Mouse (Mus musculus) liver, adult 2 months (tissue): ENCODE results near the gene Clta. TPM values are rescaled to one million over a fixed set of nuclear protein-coding genes. Genes with fewer than 3 reads are reported as not detected.

Source experiments
- DNase-seq: peaks from one replicate; pipeline ENCODE4 v3.0.0-alpha.2; 2011; ENCODE audit warnings: low read depth, low spot score; ENCODE audit errors: extremely low read depth
- H3K27ac ChIP-seq: fragments of 200-500 bp; replicated peaks from 2 replicates; pipeline ENCODE4 v1.5.1; 2012; ENCODE audit warnings: low read depth, mild to moderate bottlenecking, control low read depth, inconsistent platforms, low read length; ENCODE audit not compliant: insufficient read depth
- H3K27me3 ChIP-seq: fragments of 200-500 bp; 2 replicates; pipeline ENCODE4 v1.6.1; 2012; ENCODE audit warnings: mild to moderate bottlenecking, moderate library complexity, low read length, inconsistent platforms; ENCODE audit not compliant: control insufficient read depth, insufficient read depth
- H3K36me3 ChIP-seq: fragments of 200-500 bp; 2 replicates; pipeline ENCODE4 v1.6.1; 2012; ENCODE audit warnings: low read length, inconsistent platforms; ENCODE audit not compliant: control insufficient read depth, insufficient read depth
- H3K4me1 ChIP-seq: fragments of 200-500 bp; 2 replicates; pipeline ENCODE4 v1.6.1; 2011; ENCODE audit warnings: low read length; ENCODE audit not compliant: control insufficient read depth, insufficient read depth
- H3K4me3 ChIP-seq: fragments of 200-500 bp; 2 replicates; pipeline ENCODE4 v1.5.1; 2011; ENCODE audit warnings: low read depth, mild to moderate bottlenecking, control low read depth, low read length, moderate library complexity; ENCODE audit not compliant: insufficient read depth
- H3K79me2 ChIP-seq: fragments of 200-500 bp; 2 replicates; pipeline ENCODE4 v1.6.1; 2012; ENCODE audit warnings: inconsistent platforms, mild to moderate bottlenecking, low read length, moderate library complexity; ENCODE audit not compliant: control insufficient read depth, insufficient read depth
- H3K9ac ChIP-seq: fragments of 200-500 bp; 2 replicates; pipeline ENCODE4 v1.6.1; 2012; ENCODE audit warnings: low read depth, mild to moderate bottlenecking, control low read depth, inconsistent platforms, low read length
- CTCF ChIP-seq: fragments of 200-500 bp; IDR thresholded peaks from 2 replicates; pipeline ENCODE4 v1.5.1; 2011; ENCODE audit warnings: low read depth, low read length, control low read depth
- POLR2A ChIP-seq: fragments of 200-500 bp; IDR thresholded peaks from 2 replicates; pipeline ENCODE4 v1.6.1; 2011; ENCODE audit warnings: low read length, control low read depth; ENCODE audit not compliant: insufficient read depth; ENCODE audit errors: extremely low read depth
- WGBS: fragments of 180-500 bp; shearing (Covaris S2); methylation state at CpG from one replicate; pipeline ENCODE4 v1.1.7; 2018; 5-methylcytosine and 5-hydroxymethylcytosine counted together
- polyA plus RNA-seq: library from polyadenylated mRNA; depleted of rRNA; stranded (reverse); fragments of >200 nt; gene quantifications from 2 replicates; pipeline ENCODE4 v1.2.3, GENCODE M21; 2012; rRNA removed
- total RNA-seq: library from RNA; depleted of rRNA; stranded (reverse); fragments of >200 nt; gene quantifications from 2 replicates; pipeline ENCODE4 v1.2.3, GENCODE M21; 2014; rRNA removed

Clta gene
- total and polyA plus RNA-seq, 2 experiments: 116 to 191 TPM

GRCm38 (mm10) chr4:44072146-44072872, 68.1 kb downstream of the Clta start:
- H3K27ac ChIP-seq: peak overlapping the region; percentile 95
- WGBS: under 1% methylated on average over 66 of the region's 70 CpGs
- peak overlapping the region; percentile 93 for H3K9ac ChIP-seq
- peak overlapping the region; percentile 71 for H3K4me3 ChIP-seq
- TF ChIP-seq CTCF (no peak), POLR2A (peak; percentile 52; the same call in 1 of the 2 replicates)
- H3K27me3 ChIP-seq: no peaks in the 10 kb centered on the region
- peak; percentile 89 for DNase-seq
- H3K36me3 ChIP-seq: no peaks in the 10 kb centered on the region
- H3K4me1 ChIP-seq: peaks cover 12% of the 10 kb centered on the region
- H3K79me2 ChIP-seq: peaks cover 3% of the 10 kb centered on the region; the same call in 1 of the 2 replicates

DNA sequence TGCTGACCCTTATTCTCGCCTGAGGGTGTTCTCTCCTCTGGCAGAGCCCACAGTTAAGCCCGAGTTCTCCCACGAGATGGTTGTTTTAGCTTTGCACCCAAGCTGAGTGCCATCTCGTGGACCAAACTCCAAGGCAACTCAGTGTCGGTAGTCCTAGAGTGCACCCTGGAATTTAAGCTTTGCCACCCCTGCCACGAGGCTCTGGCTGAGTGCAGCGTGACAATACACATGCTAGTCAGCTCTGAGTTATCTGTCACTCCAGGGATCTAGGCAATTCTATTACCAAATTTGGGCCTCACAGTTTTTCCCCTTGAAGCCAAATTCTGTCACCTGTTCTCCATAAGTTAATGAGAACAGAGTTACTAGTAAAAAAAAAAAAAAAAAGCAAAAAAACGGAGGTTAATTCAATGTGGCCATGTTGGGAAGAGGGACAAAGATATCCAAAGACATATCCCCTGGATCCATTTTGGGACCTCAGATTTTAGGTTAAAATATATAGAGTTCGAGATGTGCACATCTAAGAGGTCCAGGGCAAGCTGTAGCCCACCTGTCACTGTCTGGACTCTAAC, 68.7 kb downstream of the Clta start:
- DNase-seq: no peak
- Histone ChIP-seq H3K27me3 (no peaks in the 10 kb centered on the region), H3K79me2 (peaks cover 2% of the 10 kb centered on the region; the same call in 1 of the 2 replicates), H3K4me1 (peaks cover 8% of the 10 kb centered on the region), H3K36me3 (no peaks in the 10 kb centered on the region), H3K9ac (peak overlapping the region; percentile 67), H3K27ac (peak overlapping the region; percentile 87), H3K4me3 (peak overlapping the region; percentile 71)
- 11% methylated on average over 9 of the region's 9 CpGs for WGBS
- TF ChIP-seq CTCF: 0 out of 2 replicates have a peak, but pooled peaks have one; percentile 11
- TF ChIP-seq POLR2A: 0 out of 2 replicates have a peak, but pooled peaks have one; percentile 2

DNA sequence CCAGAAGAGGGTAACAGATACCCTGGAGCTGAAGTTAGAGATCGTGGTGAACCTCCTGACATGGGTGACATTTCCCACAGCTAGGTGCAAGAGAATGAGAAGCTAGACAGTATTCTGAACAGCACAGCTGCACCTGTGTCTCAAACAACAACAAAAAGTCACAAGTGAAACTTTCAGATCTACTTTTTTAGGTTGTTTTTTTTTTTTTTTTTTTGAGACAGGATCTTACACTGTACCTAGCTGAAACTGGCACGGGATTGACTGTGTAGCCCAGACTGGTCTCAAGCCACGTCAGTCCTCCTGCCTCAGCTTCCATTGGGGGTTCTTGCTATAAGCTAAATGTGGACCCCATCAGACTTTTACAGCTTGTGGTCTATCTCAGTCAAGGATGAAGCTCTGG, 69.5 kb downstream of the Clta start:
- Histone ChIP-seq H3K79me2 (no peaks in the 10 kb centered on the region), H3K36me3 (no peaks in the 10 kb centered on the region), H3K27ac (no peak overlapping the region), H3K27me3 (no peaks in the 10 kb centered on the region), H3K4me3 (no peak overlapping the region), H3K4me1 (peaks cover 5% of the 10 kb centered on the region; the same call in 1 of the 2 replicates), H3K9ac (no peak overlapping the region)
- WGBS: 52% methylated on average over 3 of the region's 3 CpGs
- TF ChIP-seq POLR2A (no peak), CTCF (no peak)
- DNase-seq: peak; percentile 38

- 83% methylated on average over 4 of the region's 4 CpGs for WGBS
- DNase-seq: no peak
- no peaks in the 10 kb centered on the region for H3K36me3 ChIP-seq
Measured at GRCm38 (mm10) chr4:44074422-44074821, 70.2 kb downstream of the Clta start.

DNA sequence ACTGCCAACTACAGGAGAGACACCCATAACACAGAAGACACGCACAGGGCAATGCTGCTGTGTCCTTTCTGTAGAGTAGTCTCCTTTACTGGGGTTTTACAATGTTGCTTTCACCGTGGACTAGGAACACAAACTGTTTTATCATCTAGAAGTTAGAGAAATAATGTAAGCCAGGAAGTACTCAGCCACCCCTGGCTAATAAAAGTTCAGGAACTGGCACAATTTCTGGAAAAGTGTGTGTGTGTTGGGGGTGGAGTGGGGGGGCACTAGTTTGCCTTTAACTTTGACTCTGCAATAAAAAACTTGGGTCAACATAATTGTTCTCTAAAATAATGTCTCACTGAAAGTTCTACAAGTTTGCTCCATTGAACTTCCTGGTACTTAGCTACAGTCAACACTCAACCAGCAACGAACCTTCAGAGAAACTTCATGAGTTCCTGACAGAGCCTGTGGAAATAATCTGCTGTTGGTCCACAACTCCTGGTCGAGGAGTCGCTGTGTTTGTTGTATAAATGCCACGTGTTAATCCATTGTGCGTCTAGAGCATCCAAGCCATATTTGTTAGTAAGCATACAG, 74.2 kb downstream of the Clta start:
- DNase-seq: no peak
- Histone ChIP-seq H3K27ac (no peak overlapping the region), H3K9ac (no peak overlapping the region), H3K4me1 (peaks cover 2% of the 10 kb centered on the region; the same call in 1 of the 2 replicates), H3K36me3 (no peaks in the 10 kb centered on the region), H3K4me3 (no peak overlapping the region), H3K27me3 (no peaks in the 10 kb centered on the region), H3K79me2 (no peaks in the 10 kb centered on the region)
- TF ChIP-seq POLR2A (no peak), CTCF (no peak)
- 82% methylated on average over 7 of the region's 7 CpGs for WGBS

More at GRCm38 (mm10) chr4:44074422-44074821, 70.2 kb downstream of the Clta start:
- H3K27ac ChIP-seq: no peak overlapping the region
- no peak for TF ChIP-seq CTCF
- H3K4me3 ChIP-seq: no peak overlapping the region
- H3K79me2 ChIP-seq: no peaks in the 10 kb centered on the region
- no peaks in the 10 kb centered on the region for H3K27me3 ChIP-seq
- H3K9ac ChIP-seq: no peak overlapping the region
- peaks cover 5% of the 10 kb centered on the region; the same call in 1 of the 2 replicates for H3K4me1 ChIP-seq

Other genes starting within 250 kb of the Clta start
- not detected in 2 replicates for gene Olfr159, start 233.4 kb upstream of the Clta start, total RNA-seq
- not detected in 2 replicates for gene Olfr159, start 233.4 kb upstream of the Clta start, polyA plus RNA-seq
- not detected in 2 replicates for gene Olfr156, start 180.6 kb upstream of the Clta start, total RNA-seq
- gene Olfr156, start 180.6 kb upstream of the Clta start, polyA plus RNA-seq: not detected in 2 replicates
- not detected in 2 replicates for gene Olfr157, start 164.3 kb upstream of the Clta start, total RNA-seq
- not detected in 2 replicates for gene Olfr157, start 164.3 kb upstream of the Clta start, polyA plus RNA-seq
- not detected in 2 replicates for gene Olfr155, start 152.9 kb upstream of the Clta start, total RNA-seq
- not detected in 2 replicates for gene Olfr155, start 152.9 kb upstream of the Clta start, polyA plus RNA-seq
- 1.9 and 2.2 TPM in 2 replicates for gene Reck, start 128.9 kb upstream of the Clta start, total RNA-seq
- gene Reck, start 128.9 kb upstream of the Clta start, polyA plus RNA-seq: 2.4 and 2.6 TPM in 2 replicates
- 0.83 and 2.0 TPM in 2 replicates for gene Glipr2, start 47.1 kb upstream of the Clta start, total RNA-seq
- 0.67 and 1.2 TPM in 2 replicates for gene Glipr2, start 47.1 kb upstream of the Clta start, polyA plus RNA-seq
- not detected in 2 replicates for gene Ccin, start 21.0 kb upstream of the Clta start, total RNA-seq
- not detected in 2 replicates for gene Ccin, start 21.0 kb upstream of the Clta start, polyA plus RNA-seq
- gene Gne, start 79.7 kb downstream of the Clta start, total RNA-seq: 318 and 329 TPM in 2 replicates
- gene Gne, start 79.7 kb downstream of the Clta start, polyA plus RNA-seq: 85.5 and 87.9 TPM in 2 replicates
- 6.6 and 6.7 TPM in 2 replicates for gene Rnf38, start 229.3 kb downstream of the Clta start, total RNA-seq
- gene Rnf38, start 229.3 kb downstream of the Clta start, polyA plus RNA-seq: 18.1 and 23.5 TPM in 2 replicates